Mouse (Mus musculus) neural tube, embryonic 14.5 days (tissue): ENCODE measurements around the gene Vps13c. TPM values are rescaled to one million over a fixed set of nuclear protein-coding genes. Genes with fewer than 3 reads are reported as not detected.

Source experiments
- ATAC-seq: fragments of 200-750 bp; cut with Nextera tagmentation; 2 replicates; pipeline ENCODE4 v1.8.0; 2017; ENCODE audit warnings: low read depth, mild to moderate bottlenecking, moderate TSS enrichment, moderate library complexity
- H3K27ac ChIP-seq: fragments of 300-500 bp; sonication (generic); 2 replicates; pipeline ENCODE4 v1.5.1; 2014; ENCODE audit warnings: low read depth, mild to moderate bottlenecking, control low read depth, low read length, moderate library complexity, mixed read lengths
- H3K27me3 ChIP-seq: fragments of 300-500 bp; sonication (generic); 2 replicates; pipeline ENCODE4 v1.6.1; 2014; ENCODE audit warnings: low read length; ENCODE audit not compliant: control insufficient read depth, insufficient read depth
- H3K36me3 ChIP-seq: fragments of 300-500 bp; sonication (generic); 2 replicates; pipeline ENCODE4 v1.6.1; 2014; ENCODE audit warnings: low read length, mixed read lengths; ENCODE audit not compliant: control insufficient read depth, insufficient read depth
- H3K4me1 ChIP-seq: fragments of 300-500 bp; sonication (generic); 2 replicates; pipeline ENCODE4 v1.6.1; 2014; ENCODE audit warnings: low read length; ENCODE audit not compliant: control insufficient read depth, insufficient read depth
- H3K4me2 ChIP-seq: fragments of 300-500 bp; sonication (generic); 2 replicates; pipeline ENCODE4 v1.6.1; 2014; ENCODE audit warnings: mild to moderate bottlenecking, low read depth, low read length, control low read depth
- H3K4me3 ChIP-seq: fragments of 300-500 bp; sonication (generic); 2 replicates; pipeline ENCODE4 v1.5.1; 2014; ENCODE audit warnings: low read depth, low read length, control low read depth, mixed read lengths
- H3K9ac ChIP-seq: fragments of 300-500 bp; sonication (generic); replicated peaks from 2 replicates; pipeline ENCODE4 v1.6.1; 2014; ENCODE audit warnings: low read depth, mild to moderate bottlenecking, control low read depth, low read length, mixed read lengths
- H3K9me3 ChIP-seq: fragments of 300-500 bp; sonication (generic); 2 replicates; pipeline ENCODE4 v1.6.1; 2016; ENCODE audit warnings: low read length; ENCODE audit not compliant: control insufficient read depth
- WGBS: fragments of 180-500 bp; shearing (Covaris S2); extraction: QIAGEN DNeasy Blood & Tissue Kit; methylation state at CpG from one replicate; pipeline ENCODE4 v1.1.7; 2014; 5-methylcytosine and 5-hydroxymethylcytosine counted together
- polyA plus RNA-seq: library from polyadenylated mRNA; unstranded; fragments of >200 nt; fragmentation: Nextera tagmentation; extraction: Ambion mirVana; gene quantifications from 2 replicates; pipeline ENCODE4 v1.2.1, GENCODE M21; 2014

Gene Vps13c
- polyA plus RNA-seq, 1 experiment from 2014 or later, result 16.5 TPM

GRCm38 (mm10) chr9:67865411-67865810 lies 25.2 kb downstream of the Vps13c start:
- Histone ChIP-seq H3K9me3 (no peaks in the 10 kb centered on the region), H3K4me2 (no peak overlapping the region), H3K36me3 (no peaks in the 10 kb centered on the region), H3K4me3 (no peak overlapping the region), H3K9ac (no peak overlapping the region), H3K27me3 (no peaks in the 10 kb centered on the region), H3K4me1 (no peaks in the 10 kb centered on the region), H3K27ac (no peak overlapping the region)
- ATAC-seq, result no peak
- 67% methylated on average over 7 of the region's 7 CpGs for WGBS

- WGBS, result 38% methylated on average over 6 of the region's 6 CpGs
- no peak overlapping the region for H3K4me3 ChIP-seq
- H3K27ac ChIP-seq, result no peak overlapping the region
- no peaks in the 10 kb centered on the region for H3K36me3 ChIP-seq
- H3K4me2 ChIP-seq, result no peak overlapping the region
- no peaks in the 10 kb centered on the region for H3K4me1 ChIP-seq
- no peaks in the 10 kb centered on the region for H3K9me3 ChIP-seq
- ATAC-seq, result no peak
- no peak overlapping the region for H3K9ac ChIP-seq
- no peaks in the 10 kb centered on the region for H3K27me3 ChIP-seq
Observed at GRCm38 (mm10) chr9:67867411-67867810, 27.2 kb downstream of the Vps13c start.

- no peaks in the 10 kb centered on the region for H3K9me3 ChIP-seq
- no peaks in the 10 kb centered on the region for H3K27me3 ChIP-seq
- no peak overlapping the region for H3K27ac ChIP-seq
- no peaks in the 10 kb centered on the region for H3K4me1 ChIP-seq
- WGBS, result 89% methylated on average over 16 of the region's 16 CpGs
- no peaks in the 10 kb centered on the region; the same call in 1 of the 2 replicates for H3K36me3 ChIP-seq
- H3K4me3 ChIP-seq, result no peak overlapping the region
- H3K9ac ChIP-seq, result no peak overlapping the region
- ATAC-seq, result no peak
- H3K4me2 ChIP-seq, result no peak overlapping the region
Observed at GRCm38 (mm10) chr9:67869691-67870450, 29.7 kb downstream of the Vps13c start.

- no peak overlapping the region for H3K27ac ChIP-seq
- WGBS, result 75% methylated on average over 7 of the region's 7 CpGs
- H3K9me3 ChIP-seq, result no peaks in the 10 kb centered on the region
- no peaks in the 10 kb centered on the region for H3K27me3 ChIP-seq
- no peak overlapping the region for H3K4me2 ChIP-seq
- no peaks in the 10 kb centered on the region for H3K4me1 ChIP-seq
- no peak for ATAC-seq
- H3K9ac ChIP-seq, result no peak overlapping the region
- no peaks in the 10 kb centered on the region; the same call in 1 of the 2 replicates for H3K36me3 ChIP-seq
- no peak overlapping the region for H3K4me3 ChIP-seq
Observed at GRCm38 (mm10) chr9:67874522-67875222, 34.5 kb downstream of the Vps13c start.

GRCm38 (mm10) chr9:67875337-67875736 lies 35.1 kb downstream of the Vps13c start:
- Histone ChIP-seq H3K9ac (no peak overlapping the region), H3K27me3 (no peaks in the 10 kb centered on the region), H3K4me3 (no peak overlapping the region), H3K4me1 (no peaks in the 10 kb centered on the region), H3K27ac (no peak overlapping the region), H3K36me3 (no peaks in the 10 kb centered on the region; the same call in 1 of the 2 replicates), H3K9me3 (no peaks in the 10 kb centered on the region), H3K4me2 (no peak overlapping the region)
- ATAC-seq, result no peak
- WGBS, result 65% methylated on average over 2 of the region's 2 CpGs

- 89% methylated on average over 14 of the region's 14 CpGs for WGBS
- ATAC-seq, result no peak
- H3K4me1 ChIP-seq, result no peaks in the 10 kb centered on the region
Observed at GRCm38 (mm10) chr9:67877081-67877718, 37.0 kb downstream of the Vps13c start.

GRCm38 (mm10) chr9:67878197-67878769 lies 38.1 kb downstream of the Vps13c start:
- Histone ChIP-seq H3K4me1 (no peaks in the 10 kb centered on the region), H3K9ac (no peak overlapping the region), H3K36me3 (no peaks in the 10 kb centered on the region; the same call in 1 of the 2 replicates), H3K27me3 (no peaks in the 10 kb centered on the region), H3K27ac (no peak overlapping the region), H3K9me3 (no peaks in the 10 kb centered on the region), H3K4me2 (no peak overlapping the region), H3K4me3 (no peak overlapping the region)
- WGBS, result 91% methylated on average over 11 of the region's 11 CpGs
- no peak for ATAC-seq

More at GRCm38 (mm10) chr9:67877081-67877718, 37.0 kb downstream of the Vps13c start:
- H3K27me3 ChIP-seq, result no peaks in the 10 kb centered on the region
- H3K9me3 ChIP-seq, result no peaks in the 10 kb centered on the region
- no peaks in the 10 kb centered on the region; the same call in 1 of the 2 replicates for H3K36me3 ChIP-seq
- H3K4me3 ChIP-seq, result no peak overlapping the region
- H3K4me2 ChIP-seq, result no peak overlapping the region
- H3K27ac ChIP-seq, result no peak overlapping the region
- no peak overlapping the region for H3K9ac ChIP-seq

- Histone ChIP-seq H3K4me2 (no peak overlapping the region), H3K4me3 (no peak overlapping the region), H3K27ac (no peak overlapping the region), H3K4me1 (no peaks in the 10 kb centered on the region), H3K36me3 (0 out of 2 replicates have a peak, but pooled peaks cover 6% of the 10 kb centered on the region), H3K27me3 (no peaks in the 10 kb centered on the region), H3K9ac (no peak overlapping the region), H3K9me3 (no peaks in the 10 kb centered on the region)
- ATAC-seq, result no peak
- WGBS, result 34% methylated on average over 13 of the region's 13 CpGs
Observed at GRCm38 (mm10) chr9:67883349-67883984, 43.3 kb downstream of the Vps13c start.
